Mouse (Mus musculus) MEL (cell line): ENCODE data around the gene Pdzd2. TPM values are rescaled to one million over a fixed set of nuclear protein-coding genes. Genes with fewer than 3 reads are reported as not detected.

Experiments used
- DNase-seq: peaks from one replicate; pipeline ENCODE4 v3.0.0; 2011; ENCODE audit warnings: low read depth, low spot score
- H3K27ac ChIP-seq: 2 replicates; pipeline ENCODE4 v1.5.1; 2012; ENCODE audit warnings: low read depth, mild to moderate bottlenecking, control low read depth, low read length, moderate library complexity; ENCODE audit not compliant: control insufficient read depth
- H3K27me3 ChIP-seq, 2 experiments: fragments of 150-350 bp in 1 of 2; sonication (generic) in 1 of 2; 2 replicates each; pipeline ENCODE4 v1.6.1; 2012; ENCODE audit warnings: low read length in 2 of 2, mild to moderate bottlenecking in 2 of 2, improper control_type of control experiment in 1 of 2, moderate library complexity in 1 of 2; ENCODE audit not compliant: insufficient read depth in 2 of 2, control insufficient read depth in 1 of 2
- H3K36me3 ChIP-seq, 2 experiments: 2 replicates each; pipeline ENCODE4 v1.6.1; 2012 to 2014; ENCODE audit warnings: low read length in 2 of 2, improper control_type of control experiment in 1 of 2, inconsistent platforms in 1 of 2, mild to moderate bottlenecking in 1 of 2; ENCODE audit not compliant: insufficient read depth in 2 of 2, control insufficient read depth in 1 of 2
- H3K4me1 ChIP-seq, 2 experiments: fragments of 150-350 bp in 1 of 2; sonication (generic) in 1 of 2; 2 replicates each; pipeline ENCODE4 v1.6.1; 2012; ENCODE audit warnings: low read length in 2 of 2, improper control_type of control experiment in 1 of 2, mild to moderate bottlenecking in 1 of 2; ENCODE audit not compliant: insufficient read depth in 2 of 2, control insufficient read depth in 1 of 2
- H3K4me3 ChIP-seq, 2 experiments: fragments of 150-350 bp in 1 of 2; sonication (generic) in 1 of 2; 2 replicates each; pipeline ENCODE4 v1.5.1; 2012; ENCODE audit warnings: low read depth in 2 of 2, low read length in 2 of 2, mild to moderate bottlenecking in 2 of 2, moderate library complexity in 2 of 2, control low read depth in 1 of 2, improper control_type of control experiment in 1 of 2; ENCODE audit not compliant: control insufficient read depth in 1 of 2, insufficient read depth in 1 of 2
- H3K79me2 ChIP-seq: 2 replicates; pipeline ENCODE4 v1.6.1; 2012; ENCODE audit warnings: mild to moderate bottlenecking, low read length, moderate library complexity; ENCODE audit not compliant: control insufficient read depth, poor library complexity, insufficient read depth
- H3K9ac ChIP-seq: 2 replicates; pipeline ENCODE4 v1.6.1; 2012; ENCODE audit warnings: low read depth, mild to moderate bottlenecking, control low read depth, low read length, moderate library complexity; ENCODE audit not compliant: control insufficient read depth, poor library complexity, severe bottlenecking
- H3K9me3 ChIP-seq: fragments of 150-350 bp; sonication (generic); replicated peaks from 2 replicates; pipeline ENCODE4 v1.6.1; 2012; ENCODE audit warnings: mild to moderate bottlenecking, low read length, improper control_type of control experiment, moderate library complexity; ENCODE audit not compliant: insufficient read depth
- BHLHE40 ChIP-seq: IDR thresholded peaks from 2 replicates; pipeline ENCODE4 v1.6.1; 2012; ENCODE audit warnings: low read depth, mild to moderate bottlenecking, inconsistent platforms, low read length, improper control_type of control experiment, borderline replicate concordance
- CHD1 ChIP-seq: IDR thresholded peaks from 2 replicates; pipeline ENCODE4 v1.6.1; 2012; ENCODE audit warnings: low read depth, mild to moderate bottlenecking, inconsistent platforms, low read length, improper control_type of control experiment
- CTCF ChIP-seq, 3 experiments: IDR thresholded peaks in 2 of 3; conservative IDR thresholded peaks in 1 of 3; 2 replicates each; pipeline ENCODE4 v1.5.1; 2011 to 2012; ENCODE audit warnings: low read length in 3 of 3, low read depth in 2 of 3, mild to moderate bottlenecking in 2 of 3, improper control_type of control experiment in 1 of 3, inconsistent platforms in 1 of 3, mixed read lengths in 1 of 3, moderate library complexity in 1 of 3; ENCODE audit not compliant: control insufficient read depth in 1 of 3, insufficient read depth in 1 of 3, poor library complexity in 1 of 3, severe bottlenecking in 1 of 3
- EP300 ChIP-seq, 2 experiments: IDR thresholded peaks; 2 replicates each; pipeline ENCODE4 v1.6.1; 2011; ENCODE audit warnings: improper control_type of control experiment in 2 of 2, low read length in 2 of 2, low read depth in 1 of 2, mild to moderate bottlenecking in 1 of 2
- ETS1 ChIP-seq: IDR thresholded peaks from 2 replicates; pipeline ENCODE4 v1.6.1; 2012; ENCODE audit warnings: low read depth, mild to moderate bottlenecking, inconsistent platforms, low read length, improper control_type of control experiment, moderate library complexity
- HCFC1 ChIP-seq: IDR thresholded peaks from 2 replicates; pipeline ENCODE4 v1.6.1; 2012; ENCODE audit warnings: low read depth, mild to moderate bottlenecking, inconsistent platforms, low read length, improper control_type of control experiment, moderate library complexity
- JUND ChIP-seq: IDR thresholded peaks from 2 replicates; pipeline ENCODE4 v1.6.1; 2011; ENCODE audit warnings: low read depth, mild to moderate bottlenecking, improper control_type of control experiment, low read length
- MAFK ChIP-seq: IDR thresholded peaks from 2 replicates; pipeline ENCODE4 v1.6.1; 2011; ENCODE audit warnings: low read depth, mild to moderate bottlenecking, low read length, improper control_type of control experiment, borderline replicate concordance
- MAX ChIP-seq: IDR thresholded peaks from 2 replicates; pipeline ENCODE4 v1.6.1; 2011; ENCODE audit warnings: low read length, improper control_type of control experiment
- MEF2A ChIP-seq: IDR thresholded peaks from 2 replicates; pipeline ENCODE4 v1.6.1; 2014; ENCODE audit warnings: low read depth, mild to moderate bottlenecking, inconsistent platforms, low read length, improper control_type of control experiment; ENCODE audit not compliant: poor library complexity, insufficient replicate concordance, severe bottlenecking; ENCODE audit errors: extremely low read depth
- MXI1 ChIP-seq: IDR thresholded peaks from 2 replicates; pipeline ENCODE4 v1.6.1; 2011; ENCODE audit warnings: mild to moderate bottlenecking, low read depth, low read length, improper control_type of control experiment
- RAD21 ChIP-seq: IDR thresholded peaks from 2 replicates; pipeline ENCODE4 v1.6.1; 2011; ENCODE audit warnings: mild to moderate bottlenecking, low read depth, low read length, improper control_type of control experiment
- RCOR1 ChIP-seq: IDR thresholded peaks from 2 replicates; pipeline ENCODE4 v1.6.1; 2012; ENCODE audit warnings: low read depth, mild to moderate bottlenecking, inconsistent platforms, low read length, improper control_type of control experiment
- SMC3 ChIP-seq: IDR thresholded peaks from 2 replicates; pipeline ENCODE4 v1.6.1; 2011; ENCODE audit warnings: low read depth, low read length, improper control_type of control experiment
- TBP ChIP-seq: IDR thresholded peaks from 2 replicates; pipeline ENCODE4 v1.8.0; 2011; ENCODE audit warnings: low read depth, low read length, improper control_type of control experiment
- TCF12 ChIP-seq: IDR thresholded peaks from 2 replicates; pipeline ENCODE4 v1.6.1; 2014; ENCODE audit warnings: low read depth, mild to moderate bottlenecking, inconsistent platforms, low read length, improper control_type of control experiment, moderate library complexity
- UBTF ChIP-seq: IDR thresholded peaks from 2 replicates; pipeline ENCODE4 v1.6.1; 2012; ENCODE audit warnings: low read depth, mild to moderate bottlenecking, inconsistent platforms, low read length, improper control_type of control experiment, moderate library complexity, borderline replicate concordance; ENCODE audit not compliant: insufficient read depth
- ZNF384 ChIP-seq: IDR thresholded peaks from 2 replicates; pipeline ENCODE4 v1.6.1; 2012; ENCODE audit warnings: low read depth, mild to moderate bottlenecking, inconsistent platforms, low read length, improper control_type of control experiment
- polyA plus RNA-seq, 2 experiments: library from polyadenylated mRNA; stranded (reverse) in 1 of 2; unstranded in 1 of 2; fragments of >175 nt in 1 of 2; fragments of >200 nt in 1 of 2; gene quantifications; 2 replicates each; pipeline versions ENCODE4 v1.2.1 to v1.2.4; 2012; ENCODE audit warnings: low replicate concordance in 2 of 2, low read depth in 1 of 2; ENCODE audit not compliant: insufficient read length in 2 of 2, insufficient read depth in 1 of 2, missing spikeins in 1 of 2
- total RNA-seq: library from RNA; depleted of rRNA; stranded (reverse); fragments of 300-350 nt; gene quantifications from 2 replicates; pipeline ENCODE4 v1.2.3, GENCODE M21; 2012

Gene Pdzd2
- total and polyA plus RNA-seq, 3 experiments, result 0.15 to 0.33 TPM; not detected in 1

DNA sequence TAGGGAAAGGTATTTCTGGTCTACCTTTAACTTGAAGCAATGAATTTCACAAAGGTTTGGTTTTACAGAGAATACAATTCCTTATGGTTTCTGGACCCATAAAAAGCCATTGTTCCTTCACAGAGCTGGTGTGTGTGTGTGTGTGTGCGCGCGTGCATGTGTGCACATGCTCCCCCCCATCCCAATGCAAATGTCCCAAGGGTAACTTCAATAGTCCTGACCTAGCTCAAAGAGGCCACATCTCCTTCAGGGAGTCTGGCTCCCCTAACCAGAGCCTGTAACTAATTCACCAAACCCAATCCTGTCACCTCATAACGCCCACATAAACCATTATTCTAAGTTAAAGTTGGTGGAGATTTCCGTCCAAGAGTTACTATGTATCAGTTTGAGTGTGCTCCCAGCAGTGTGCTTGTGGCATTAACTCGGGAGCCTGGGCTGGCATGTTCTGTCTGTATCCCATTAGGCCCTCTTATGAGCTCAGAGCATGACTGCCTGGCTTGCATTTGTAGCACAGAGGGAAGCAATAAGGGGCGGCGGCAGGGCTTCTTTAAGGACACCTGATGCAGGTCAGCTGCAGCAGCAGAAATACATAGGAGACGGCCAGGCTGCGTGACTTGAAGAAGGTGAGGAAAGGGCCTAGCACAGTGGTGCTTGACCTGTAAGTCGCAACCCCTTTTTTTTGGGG lies 200.0 kb downstream of the Pdzd2 start:
- H3K4me1 ChIP-seq, result no peaks in the 10 kb centered on the region
- no peaks in the 10 kb centered on the region for H3K9me3 ChIP-seq
- no peak for DNase-seq
- TF ChIP-seq MXI1, result no peak
- TF ChIP-seq HCFC1, result no peak
- TF ChIP-seq CHD1, result no peak
- TF ChIP-seq UBTF, result no peak
- no peak for TF ChIP-seq RAD21
- H3K9ac ChIP-seq, result no peak overlapping the region
- H3K79me2 ChIP-seq, result no peaks in the 10 kb centered on the region
- H3K27ac ChIP-seq, result no peak overlapping the region
- H3K4me3 ChIP-seq, result no peak overlapping the region
- no peaks in the 10 kb centered on the region for H3K36me3 ChIP-seq
- peaks cover 0 to 4% of the 10 kb centered on the region in 2 experiments; a peak in 1 of 4 replicates for H3K27me3 ChIP-seq

DNA sequence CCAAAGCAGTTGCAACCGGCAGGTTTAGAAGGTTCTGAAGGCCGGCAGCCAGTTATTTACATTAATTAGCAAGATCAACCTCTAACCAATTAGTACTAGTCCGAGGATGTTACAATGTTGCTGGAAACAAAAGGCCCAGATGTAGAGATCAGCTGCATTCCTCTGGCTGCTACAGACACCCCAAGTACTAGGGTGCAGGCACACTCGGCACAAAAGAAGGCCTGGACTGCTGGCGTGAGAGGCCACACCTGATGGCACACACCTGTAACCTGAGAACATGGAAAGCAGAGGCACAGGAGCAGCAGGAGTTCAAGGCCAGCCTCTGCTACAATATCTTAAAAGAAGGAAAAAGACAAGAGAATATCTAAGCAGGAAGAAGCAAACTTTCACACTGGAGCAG lies 206.5 kb downstream of the Pdzd2 start:
- H3K9ac ChIP-seq, result no peak overlapping the region

DNA sequence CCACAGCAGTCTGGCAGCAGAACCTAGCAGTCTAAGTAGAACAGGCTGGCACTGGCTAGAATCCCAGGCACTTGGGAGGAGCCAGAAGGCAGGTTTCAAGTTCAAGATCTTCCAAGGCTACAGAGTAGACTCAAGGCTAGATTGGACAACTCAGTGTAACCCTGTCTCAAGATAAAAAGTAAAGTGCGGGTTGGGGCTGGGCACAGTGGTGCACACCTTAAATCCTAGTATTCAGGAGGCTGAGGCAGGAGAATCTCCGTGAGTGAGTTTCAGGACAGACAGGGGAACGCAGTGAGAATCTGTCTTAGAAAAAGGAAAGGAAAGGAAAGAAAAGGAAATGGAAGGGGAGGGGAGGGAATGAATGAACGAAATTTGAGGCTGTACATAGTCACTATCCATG lies 207.2 kb downstream of the Pdzd2 start:
- no peak overlapping the region for H3K4me3 ChIP-seq
- TF ChIP-seq TCF12, result no peak
- TF ChIP-seq TBP, result no peak
- TF ChIP-seq ETS1, result no peak
- no peak for TF ChIP-seq CTCF (IDR thresholded peaks at IDR 0.05 in 2 of 3, conservative IDR thresholded peaks at IDR 0.05 in 1 of 3; ENCODE audit: control insufficient read depth in 1 of 3, insufficient read depth in 1 of 3, low read depth in 2 of 3, low read length in 3 of 3, poor library complexity in 1 of 3, severe bottlenecking in 1 of 3)
- no peak for TF ChIP-seq MEF2A
- H3K4me1 ChIP-seq, result no peaks in the 10 kb centered on the region
- no peak for DNase-seq
- no peaks in the 10 kb centered on the region for H3K79me2 ChIP-seq
- peaks cover 2 to 13% of the 10 kb centered on the region in 2 experiments; a peak in 3 of 4 replicates for H3K27me3 ChIP-seq
- H3K27ac ChIP-seq, result no peak overlapping the region
- H3K9me3 ChIP-seq, result no peaks in the 10 kb centered on the region
- H3K9ac ChIP-seq, result no peak overlapping the region
- no peaks in the 10 kb centered on the region for H3K36me3 ChIP-seq

More for the DNA sequence above, 206.5 kb downstream of the Pdzd2 start:
- TF ChIP-seq TCF12 (no peak), ZNF384 (no peak), MAX (no peak), RCOR1 (no peak), BHLHE40 (no peak), EP300 (IDR thresholded peaks at IDR 0.05; ENCODE audit: low read depth in 1 of 2, low read length in 2 of 2) (no peak), MAFK (no peak), ETS1 (no peak), HCFC1 (no peak), JUND (no peak), SMC3 (no peak), RAD21 (no peak)
- peaks cover 2 to 13% of the 10 kb centered on the region in 2 experiments; a peak in 3 of 4 replicates for H3K27me3 ChIP-seq
- H3K4me1 ChIP-seq, result no peaks in the 10 kb centered on the region
- no peak overlapping the region for H3K4me3 ChIP-seq
- H3K9me3 ChIP-seq, result no peaks in the 10 kb centered on the region
- no peaks in the 10 kb centered on the region for H3K36me3 ChIP-seq
- no peak overlapping the region for H3K27ac ChIP-seq
- no peaks in the 10 kb centered on the region for H3K79me2 ChIP-seq
- DNase-seq, result no peak
